Mouse (Mus musculus): Measurements from ENCODE around the gene Tceal7.
A peak's percentile ranks its signal among the peaks of the same experiment; 100 is the strongest.
"Not testable (repeated sequence)": the region's sequence is repeated elsewhere in the genome, so short reads cannot be mapped to it uniquely, and the experiment has no call there.

Gene Tceal7

GRCm38 (mm10) chrX:136214729-136215677 is at the start of gene Tceal7, which contains the start of gene Bex1:
Gene Tceal7, plus strand, starts transcription at chrX:136214779.
Gene Bex1, minus strand, starts transcription at chrX:136215513.
- not testable (repeated sequence) for DNase-seq (ENCODE audit: low spot score in 2 of 2)

DNA sequence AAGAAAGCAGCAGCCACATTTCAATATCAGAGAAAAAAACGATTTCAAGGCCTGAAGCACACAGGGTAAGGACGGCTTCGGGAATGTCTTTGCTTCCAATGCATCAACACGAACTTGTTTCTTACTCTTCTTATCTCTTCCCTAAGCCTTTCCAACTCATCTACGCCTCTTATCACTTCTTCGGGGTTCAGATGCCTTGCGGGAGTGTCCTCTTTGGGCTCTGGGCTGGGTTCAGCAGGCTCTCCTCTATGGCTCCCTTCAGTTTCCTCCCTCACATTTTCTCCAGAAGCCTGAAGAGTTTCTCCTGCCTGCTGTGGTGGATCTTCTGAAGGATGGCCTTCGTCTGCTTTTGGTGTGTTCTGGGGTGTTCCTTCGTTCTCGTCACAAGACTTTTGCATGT is 44.0 kb upstream of the Tceal7 start:
- no peak for DNase-seq (ENCODE audit: low spot score in 2 of 2)

GRCm38 (mm10) chrX:136171189-136172117 is 43.1 kb upstream of the Tceal7 start:
- DNase-seq (ENCODE audit: low spot score in 2 of 2), result peak; percentile 15 to 34

GRCm38 (mm10) chrX:136172118-136172551 is 42.4 kb upstream of the Tceal7 start, which contains the start of gene Tceal8:
Gene Tceal8, minus strand, starts transcription at chrX:136172342.
- peak; percentile 31 to 36 for DNase-seq (ENCODE audit: low spot score in 2 of 2)

DNA sequence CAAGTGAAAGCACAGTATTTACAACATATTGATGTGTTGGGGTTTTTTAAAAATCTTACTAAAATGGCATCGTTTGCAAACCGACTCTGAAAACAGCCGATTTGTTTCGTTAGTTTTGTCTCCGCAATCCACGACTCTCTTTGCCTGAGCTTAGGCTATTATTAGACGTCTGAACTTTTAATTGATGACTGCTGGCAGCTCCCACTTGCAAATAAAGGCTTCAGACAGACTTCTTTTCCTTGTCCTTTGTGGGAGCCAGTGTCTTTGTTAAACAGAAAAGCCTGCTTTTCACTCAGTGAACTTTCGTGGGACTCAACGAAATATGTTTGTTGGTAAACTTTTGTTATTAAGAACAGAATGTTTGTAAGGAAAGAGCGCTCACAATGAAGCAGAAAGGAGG is 41.8 kb upstream of the Tceal7 start:
- DNase-seq (ENCODE audit: low spot score in 2 of 2), result no peak

GRCm38 (mm10) chrX:136180897-136181553 is 33.6 kb upstream of the Tceal7 start:
- no peak for DNase-seq (ENCODE audit: low spot score in 2 of 2)

DNA sequence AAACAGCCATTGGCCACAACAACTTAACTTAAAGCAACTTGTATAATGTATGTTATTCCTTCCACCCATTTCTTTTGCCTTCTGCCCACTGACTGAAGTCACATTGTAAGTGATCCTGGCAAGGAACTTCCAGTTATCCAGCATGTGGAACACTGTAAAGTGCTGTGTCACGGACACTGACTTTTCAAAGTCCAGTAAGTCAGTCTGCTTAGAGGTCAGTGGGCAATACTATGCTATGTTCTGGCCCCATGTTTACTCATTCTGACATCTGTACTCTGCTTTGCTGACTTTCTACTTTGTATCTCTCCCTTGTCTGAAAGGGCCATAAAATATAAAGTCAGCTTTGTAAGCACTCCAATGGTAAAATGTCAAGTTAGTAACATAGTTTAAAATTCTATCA is 31.5 kb upstream of the Tceal7 start:
- DNase-seq (ENCODE audit: low spot score in 2 of 2), result no peak

GRCm38 (mm10) chrX:136195193-136195944 is 19.2 kb upstream of the Tceal7 start:
- DNase-seq (ENCODE audit: low spot score in 2 of 2), result no peak

- DNase-seq (ENCODE audit: low spot score in 2 of 2), result no peak
Observed at GRCm38 (mm10) chrX:136196873-136197272, 17.7 kb upstream of the Tceal7 start.

GRCm38 (mm10) chrX:136203257-136203656 is 11.3 kb upstream of the Tceal7 start:
- no peak for DNase-seq (ENCODE audit: low spot score in 2 of 2)

DNA sequence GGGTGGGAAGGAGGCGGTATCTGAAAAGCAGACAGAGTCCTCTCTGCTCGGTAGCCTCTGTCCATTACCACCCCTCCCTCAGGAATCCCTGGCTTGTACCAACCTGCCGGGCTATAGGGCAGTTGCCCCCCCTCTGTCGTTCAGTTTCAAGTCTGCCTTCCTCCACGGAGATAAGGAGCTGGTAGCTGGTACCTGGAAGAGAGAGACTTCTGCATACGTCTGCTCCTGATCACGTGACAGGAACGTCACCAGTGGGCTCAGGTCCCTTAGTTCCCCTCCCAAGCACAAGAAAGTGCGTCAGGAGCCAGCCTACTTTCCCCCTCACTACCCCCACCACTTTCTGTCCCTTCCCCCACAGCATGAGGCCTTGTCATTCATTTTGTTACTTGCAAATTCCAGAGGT is 10.9 kb upstream of the Tceal7 start, which contains the start of gene Tceal5:
Gene Tceal5, minus strand, starts transcription at position 213 of the 403 bp plus-strand sequence.
- peak; percentile 15 to 23 for DNase-seq (ENCODE audit: low spot score in 2 of 2)

GRCm38 (mm10) chrX:136204406-136204805 is 10.2 kb upstream of the Tceal7 start:
- no peak for DNase-seq (ENCODE audit: low spot score in 2 of 2)

DNA sequence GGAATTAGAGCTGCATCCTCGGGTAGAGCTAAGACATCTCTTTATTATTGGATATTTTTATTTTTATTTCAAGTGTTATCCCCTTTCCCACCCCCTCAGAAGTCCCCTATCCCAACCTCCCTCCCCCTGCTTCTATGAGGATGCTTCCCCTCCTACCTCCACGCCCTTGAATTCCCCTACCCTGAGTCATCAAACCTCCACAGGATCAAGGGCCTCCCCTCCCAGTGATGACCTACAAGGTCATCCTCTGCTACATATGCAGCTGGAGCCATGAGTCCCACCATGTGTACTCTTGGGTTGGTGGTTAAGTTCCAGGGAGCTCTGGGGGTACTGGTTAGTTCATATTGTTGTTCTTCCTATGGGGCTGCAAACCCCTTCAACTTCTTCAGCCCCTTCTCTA is 1.2 kb upstream of the Tceal7 start:
- DNase-seq (ENCODE audit: low spot score in 2 of 2), result no peak

- no peak for DNase-seq (ENCODE audit: low spot score in 2 of 2)
Observed at GRCm38 (mm10) chrX:136216303-136216702, 1.7 kb downstream of the Tceal7 start.

DNA sequence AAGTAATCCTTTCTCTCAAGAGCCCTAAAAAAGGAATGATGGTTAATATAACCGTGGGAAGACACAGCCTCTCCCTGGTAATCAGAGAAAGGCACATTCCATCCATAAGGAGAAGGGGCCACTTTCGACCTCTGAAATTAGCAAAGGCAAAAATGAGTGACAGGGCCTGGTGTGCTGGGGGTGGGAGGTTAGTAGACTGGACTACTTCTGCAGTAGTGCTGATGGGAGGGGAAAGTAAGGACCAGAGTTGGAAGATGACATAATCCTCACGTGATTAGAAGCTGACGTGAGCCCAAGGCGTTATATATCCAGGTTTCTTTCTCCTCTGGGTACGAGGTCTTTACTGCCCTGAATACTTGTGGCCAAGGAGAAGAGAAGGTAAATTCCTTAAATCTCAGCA is 9.1 kb downstream of the Tceal7 start:
- DNase-seq (ENCODE audit: low spot score in 2 of 2), result no peak

GRCm38 (mm10) chrX:136227768-136228167 is 13.2 kb downstream of the Tceal7 start:
- no peak for DNase-seq (ENCODE audit: low spot score in 2 of 2)

- DNase-seq (ENCODE audit: low spot score in 2 of 2), result peak in 1 of 2 experiments; percentile 19
Observed at GRCm38 (mm10) chrX:136238118-136238517, 23.5 kb downstream of the Tceal7 start.

- no peak for DNase-seq (ENCODE audit: low spot score in 2 of 2)
Observed at GRCm38 (mm10) chrX:136243181-136243580, 28.6 kb downstream of the Tceal7 start.

GRCm38 (mm10) chrX:136244574-136245229 is 30.1 kb downstream of the Tceal7 start, which contains the start of gene Tceal9:
Gene Tceal9, plus strand, starts transcription at chrX:136245079.
- peak; percentile 21 to 47 for DNase-seq (ENCODE audit: low spot score in 2 of 2)

DNA sequence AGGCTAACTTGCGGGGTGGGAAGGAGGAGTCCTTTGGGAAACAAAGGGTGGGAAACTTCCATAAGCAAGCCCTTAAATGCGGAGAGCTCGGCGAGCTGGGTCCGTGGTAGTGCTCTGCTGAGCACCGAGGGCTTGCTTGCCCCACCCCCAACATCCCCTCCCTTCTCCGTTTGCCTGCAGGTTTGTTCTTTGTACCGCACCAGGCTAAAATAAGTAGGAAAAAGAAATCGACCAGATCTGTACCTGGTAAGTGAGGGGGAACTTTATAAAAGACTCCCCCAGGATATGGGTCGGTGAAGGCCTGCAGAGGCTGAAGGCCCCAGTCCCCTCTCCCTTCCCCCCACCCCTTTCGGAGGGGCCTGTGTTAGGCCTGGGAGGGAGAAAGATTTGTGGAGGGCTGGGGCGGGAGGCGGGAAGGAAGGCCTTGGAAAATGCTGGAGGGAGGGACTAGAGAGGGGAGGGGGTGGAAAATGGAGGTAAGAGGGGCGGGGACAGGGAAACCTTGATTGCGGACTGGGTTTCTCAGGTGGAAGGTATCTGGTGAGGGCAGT is 31.0 kb downstream of the Tceal7 start:
- no peak for DNase-seq (ENCODE audit: low spot score in 2 of 2)

Data from frontal cortex, postnatal 25 days (tissue).